Mouse (Mus musculus) c-Kit-negative CD71-positive TER-119-positive erythroid progenitor cells, embryonic 14.5 days (primary cell): ENCODE data around the gene Cdca5.
A peak's percentile ranks its signal among the peaks of the same experiment; 100 is the strongest.
"Not testable (repeated sequence)": the region's sequence is repeated elsewhere in the genome, so short reads cannot be mapped to it uniquely, and the experiment has no call there.

Experiments used
- DNase-seq: peaks from one replicate; pipeline ENCODE4 v3.0.0-alpha.2; 2013; ENCODE audit warnings: low read depth, low spot score

Cdca5 gene

DNA sequence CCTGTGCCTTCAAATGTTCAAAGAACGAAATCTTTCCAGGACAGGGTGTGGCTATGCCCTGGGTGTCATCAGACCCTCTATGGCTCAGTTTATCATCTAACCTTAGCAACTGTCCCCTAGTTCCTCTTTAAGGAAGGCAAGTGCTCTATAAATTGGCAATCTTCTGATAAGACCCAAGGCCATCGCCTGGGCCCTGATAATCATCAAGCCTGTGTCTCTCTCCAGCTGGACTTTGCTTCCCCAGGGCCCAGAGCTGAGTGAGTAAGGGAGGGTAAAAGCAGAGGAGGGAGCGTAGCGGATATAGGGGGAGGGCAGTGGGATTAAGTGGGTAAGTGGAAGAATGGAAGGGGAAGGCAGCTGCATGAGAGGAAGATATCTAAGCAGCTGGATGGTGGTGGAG, 19.7 kb downstream of the Cdca5 start:
- no peak for DNase-seq

DNA sequence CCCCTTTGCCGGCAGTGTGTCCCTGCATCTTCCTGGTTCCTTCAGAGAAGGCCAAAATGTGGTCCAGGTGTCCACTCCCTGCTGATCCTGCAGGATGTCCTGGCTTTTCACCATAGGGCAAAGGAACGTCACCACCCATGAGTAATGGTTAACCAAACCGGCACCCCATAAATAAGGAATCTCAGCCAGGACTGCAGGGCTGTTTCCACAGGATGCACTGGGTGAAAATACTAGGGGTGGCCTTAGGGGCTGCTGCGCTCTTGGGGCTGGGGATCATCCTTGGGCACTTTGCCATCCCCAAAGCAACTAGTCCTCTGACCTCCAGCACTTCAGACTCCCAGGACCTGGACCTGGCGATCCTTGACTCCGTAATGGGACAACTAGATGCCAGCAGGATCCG, 20.8 kb downstream of the Cdca5 start, which contains the start of gene Naaladl1:
TSS of gene Naaladl1 (plus strand) at position 197 of the 400 bp plus-strand sequence.
- DNase-seq, result no peak

DNA sequence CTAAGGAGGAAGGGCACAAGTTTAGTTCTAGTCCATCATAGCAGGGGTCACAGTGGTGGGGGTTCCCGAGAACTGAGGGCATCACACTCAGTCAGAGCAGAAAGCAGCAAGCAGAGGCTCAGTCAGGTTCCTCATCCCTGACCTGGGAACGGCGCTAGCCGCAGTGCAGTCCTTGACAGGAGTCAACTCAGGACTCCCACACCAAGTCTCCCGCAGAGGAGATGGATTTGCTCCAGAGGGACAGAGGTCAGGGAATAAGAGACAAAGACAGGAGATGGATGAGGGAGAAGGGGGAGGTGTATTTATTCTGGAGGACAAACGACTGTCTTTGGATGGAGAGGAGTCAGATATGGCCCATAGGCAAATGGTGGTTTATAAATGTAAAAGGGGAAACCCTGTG, 28.3 kb downstream of the Cdca5 start:
- no peak for DNase-seq

- DNase-seq, result no peak
Measured at GRCm38 (mm10) chr19:6116113-6116850, 31.5 kb downstream of the Cdca5 start.

DNA sequence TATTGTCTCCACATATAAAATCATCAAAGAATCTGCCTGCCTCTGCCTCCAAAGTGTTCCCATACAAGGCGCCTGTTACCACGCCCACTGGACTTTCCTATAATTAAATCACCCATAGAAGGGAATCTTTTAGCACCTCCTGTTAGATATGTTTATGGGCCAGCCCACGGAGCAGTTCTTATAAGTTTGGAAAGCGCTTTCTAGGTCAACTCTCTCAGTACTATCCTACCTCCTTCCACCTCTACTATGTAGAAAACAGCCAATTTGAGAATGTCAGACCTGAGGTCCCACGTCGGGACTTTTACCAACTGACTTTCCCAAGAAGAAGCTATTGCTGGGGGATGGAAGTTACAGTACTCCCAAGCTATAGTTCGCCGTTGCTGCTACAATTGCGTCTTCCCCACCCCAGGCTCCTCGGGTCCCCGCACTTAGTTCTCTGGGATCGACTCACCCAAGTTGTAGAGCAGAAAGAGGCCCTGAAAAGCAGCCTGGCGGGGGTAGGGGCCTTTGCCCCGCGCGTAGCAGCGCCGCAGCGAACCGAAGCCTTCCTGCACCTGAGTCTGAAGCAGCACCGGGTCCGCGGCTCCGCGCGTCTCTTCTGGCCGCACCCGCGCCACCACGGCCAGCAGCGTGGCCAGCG, 32.7 kb downstream of the Cdca5 start:
- DNase-seq, result no peak

DNA sequence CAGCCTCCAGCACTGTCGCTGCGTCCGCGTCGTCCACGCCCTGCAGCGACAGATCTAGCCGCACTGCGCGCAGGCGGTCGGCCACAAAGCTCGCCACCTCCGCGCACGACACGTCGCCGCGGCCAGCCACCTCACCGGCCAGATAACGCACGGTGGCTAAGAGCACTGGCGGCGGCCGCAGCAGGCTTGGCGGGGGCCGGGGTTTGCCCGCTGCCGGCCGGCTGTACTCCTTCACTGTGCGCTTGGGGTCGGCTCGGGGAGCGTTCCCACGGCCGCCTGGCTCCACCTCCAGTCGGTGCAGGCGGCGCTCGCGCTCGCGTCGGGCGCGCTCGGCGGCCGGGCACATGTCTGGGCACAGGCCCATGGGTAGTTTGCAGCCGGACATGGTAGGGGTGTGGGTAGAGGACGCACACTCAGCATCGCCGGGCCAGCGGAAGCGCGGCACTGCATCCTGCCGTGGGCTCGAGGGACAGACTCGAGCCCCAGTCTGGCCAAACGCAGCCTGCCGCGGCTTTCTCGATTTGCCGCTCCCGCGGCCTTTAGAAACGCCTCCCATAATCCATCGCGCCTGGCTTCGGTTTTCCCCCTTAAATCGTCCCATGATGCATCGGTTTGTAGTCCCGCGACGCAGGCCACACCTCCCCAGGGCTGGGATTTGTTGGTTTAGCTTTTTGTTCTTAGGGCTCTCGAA, 33.3 kb downstream of the Cdca5 start, which contains the start of gene Sac3d1:
TSS of gene Sac3d1 (minus strand) at position 665 of the 691 bp plus-strand sequence.
- peak; percentile 85 for DNase-seq

- no peak for DNase-seq
Measured at GRCm38 (mm10) chr19:6118677-6119185, 33.9 kb downstream of the Cdca5 start.

DNA sequence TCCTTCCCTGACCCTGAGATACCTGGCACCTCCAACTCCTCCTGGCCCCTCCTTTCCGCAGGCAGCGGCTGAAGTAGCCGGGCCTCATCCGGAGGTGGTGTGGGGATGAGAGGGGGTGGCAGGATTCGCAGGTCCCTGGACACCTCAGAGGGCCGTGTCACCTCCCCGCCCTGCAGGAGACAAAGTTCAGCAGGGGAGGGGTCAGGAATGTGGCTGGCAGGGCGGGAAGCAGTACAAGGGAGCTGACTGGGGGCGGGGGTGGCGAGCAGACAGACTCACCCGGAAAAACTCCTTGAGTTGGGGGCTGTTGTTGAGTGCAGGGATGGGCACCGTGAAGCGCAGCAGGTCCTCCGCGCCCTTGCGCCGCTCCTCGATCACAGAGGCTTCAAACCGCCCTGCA, 37.0 kb downstream of the Cdca5 start:
- no peak for DNase-seq

DNA sequence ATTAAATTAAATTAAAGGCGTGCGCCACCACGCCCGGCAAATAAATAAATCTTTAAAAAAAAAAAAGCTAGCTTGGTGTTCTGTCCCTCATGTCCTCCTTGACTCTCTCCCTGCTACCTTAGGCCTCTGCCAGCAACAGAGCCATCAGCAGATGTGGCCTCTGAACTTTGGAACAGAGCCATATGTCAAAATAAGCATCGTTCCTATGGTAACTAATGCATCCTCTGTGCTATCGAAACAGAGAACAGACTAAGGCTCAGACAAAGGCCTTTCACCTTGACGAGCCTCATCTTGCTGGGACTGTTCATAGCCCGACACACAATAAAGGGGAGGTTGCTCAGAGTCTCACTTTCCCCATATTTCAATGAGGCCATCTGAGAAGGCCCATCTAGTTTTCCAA, 38.5 kb downstream of the Cdca5 start:
- no peak for DNase-seq

- no peak for DNase-seq
Measured at GRCm38 (mm10) chr19:6124898-6125297, 40.1 kb downstream of the Cdca5 start.

GRCm38 (mm10) chr19:6126289-6126688, 41.5 kb downstream of the Cdca5 start:
- peak; percentile 77 for DNase-seq

- DNase-seq, result no peak
Measured at GRCm38 (mm10) chr19:6126789-6127580, 42.2 kb downstream of the Cdca5 start.

GRCm38 (mm10) chr19:6127760-6128341, 43.1 kb downstream of the Cdca5 start, which contains the start of gene Snx15:
TSS of gene Snx15 (minus strand) at chr19:6128304.
- peak; percentile 96 for DNase-seq

GRCm38 (mm10) chr19:6130414-6131128, 45.8 kb downstream of the Cdca5 start:
- not testable (repeated sequence) for DNase-seq

GRCm38 (mm10) chr19:6132171-6132827, 47.5 kb downstream of the Cdca5 start:
- peak; percentile 65 for DNase-seq

DNA sequence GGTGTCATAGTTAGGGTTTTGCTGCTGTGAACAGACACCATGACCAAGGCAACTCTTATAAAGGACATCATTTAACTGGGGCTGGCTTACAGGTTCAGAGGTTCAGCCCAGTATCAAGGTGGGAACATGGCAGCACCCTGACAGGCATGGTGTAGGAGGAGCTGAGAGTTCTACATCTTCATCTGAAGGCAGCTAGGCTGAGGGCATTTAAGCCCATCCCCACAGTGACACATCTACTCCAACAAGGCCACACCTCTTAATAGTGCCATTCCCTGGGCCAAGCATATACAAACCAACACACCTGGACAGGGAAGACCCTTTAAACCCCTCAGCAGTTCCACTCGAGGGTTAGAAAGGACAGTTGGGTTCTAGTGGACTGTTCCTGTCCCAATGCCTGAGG, 48.4 kb downstream of the Cdca5 start:
- DNase-seq, result not testable (repeated sequence)

DNA sequence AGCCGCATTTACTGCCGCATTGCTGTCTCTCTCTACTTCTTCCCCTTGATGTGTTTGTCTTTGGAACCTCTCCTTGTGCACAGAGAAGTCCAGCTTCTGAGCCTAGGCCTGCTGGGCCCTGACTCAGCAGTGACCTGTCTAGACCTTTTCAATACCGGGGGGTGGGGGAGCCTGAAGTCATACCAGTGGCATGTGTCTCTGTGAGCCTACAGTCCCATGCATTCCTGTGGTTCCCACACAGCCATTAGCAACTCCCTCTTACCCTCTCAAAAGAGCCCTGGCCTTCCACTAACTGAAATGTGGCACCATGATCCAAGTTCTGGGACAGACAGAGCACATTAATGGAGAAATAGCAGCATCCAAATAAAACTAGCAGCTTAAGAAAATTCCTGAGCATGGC, 51.6 kb downstream of the Cdca5 start:
- no peak for DNase-seq

DNA sequence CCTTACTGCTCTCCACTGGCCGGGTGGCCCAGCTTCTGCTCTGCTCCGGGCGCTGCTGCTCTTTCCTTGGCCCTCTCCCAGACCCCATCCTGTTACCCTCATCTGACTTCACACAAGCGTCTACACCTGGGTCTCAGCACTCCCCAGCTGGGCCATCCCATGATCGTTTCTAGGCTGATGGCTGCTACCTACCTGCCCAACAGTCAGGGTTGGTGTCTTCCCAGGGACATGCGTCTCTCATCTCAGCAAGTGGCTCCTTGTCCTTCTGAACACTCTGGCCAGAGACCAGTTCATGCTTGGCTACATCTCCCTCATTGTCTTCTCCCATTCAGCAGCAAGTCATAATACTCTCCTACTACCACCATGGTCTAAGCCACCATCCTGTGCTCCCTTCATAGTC, 54.9 kb downstream of the Cdca5 start:
- no peak for DNase-seq

DNA sequence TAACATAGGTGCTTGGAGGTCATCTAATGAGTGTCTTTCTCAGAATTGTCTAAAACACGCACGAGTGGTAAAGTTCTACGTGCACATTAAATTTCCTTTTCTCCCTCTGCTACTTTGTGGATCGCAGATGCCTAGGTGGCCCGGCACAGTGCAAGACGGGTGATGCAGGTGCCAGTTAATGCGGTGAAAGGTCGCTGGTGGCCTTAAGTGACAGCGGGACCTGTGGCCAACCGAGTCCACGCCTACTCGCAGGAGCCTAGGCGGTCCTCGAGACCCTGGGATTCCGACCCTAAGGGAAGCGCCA, 55.5 kb downstream of the Cdca5 start:
- DNase-seq, result no peak
